Mouse (Mus musculus) G1E (cell line): ENCODE data around the gene Fam69a.

ENCODE experiments used
- CTCF ChIP-seq: IDR thresholded peaks from 2 replicates; pipeline ENCODE4 v1.5.1; 2012; ENCODE audit warnings: low read depth, low read length, inconsistent platforms, mixed read lengths
- GATA1 ChIP-seq: IDR thresholded peaks from 2 replicates; pipeline ENCODE4 v1.6.1; 2012; ENCODE audit warnings: borderline replicate concordance, low read length, inconsistent platforms, mixed read lengths
- TAL1 ChIP-seq: conservative IDR thresholded peaks from 2 replicates; pipeline ENCODE4 v1.6.1; 2012; ENCODE audit warnings: low read depth, low read length, inconsistent platforms, mixed read lengths

- TF ChIP-seq CTCF (no peak), TAL1 (no peak), GATA1 (no peak)
Observed at GRCm38 (mm10) chr5:107901014-107901615, 85.8 kb downstream of the Fam69a start.
